Mouse (Mus musculus) kidney, embryonic 16.5 days (tissue): ENCODE measurements around the gene Aldh3a2. TPM values are rescaled to one million over a fixed set of nuclear protein-coding genes. Genes with fewer than 3 reads are reported as not detected.
"Not testable (repeated sequence)": the region's sequence is repeated elsewhere in the genome, so short reads cannot be mapped to it uniquely, and the experiment has no call there.

Experiments used
- ATAC-seq: fragments of 200-750 bp; cut with Nextera tagmentation; 2 replicates; pipeline ENCODE4 v1.8.0; 2017; ENCODE audit warnings: moderate TSS enrichment; ENCODE audit not compliant: low FRiP score, low TSS enrichment
- H3K27ac ChIP-seq: fragments of 300-500 bp; sonication (generic); 2 replicates; pipeline ENCODE4 v1.5.1; 2014; ENCODE audit warnings: low read length
- H3K27me3 ChIP-seq: fragments of 300-500 bp; sonication (generic); 2 replicates; pipeline ENCODE4 v1.6.1; 2014; ENCODE audit warnings: low read length, control low read depth, mixed read lengths; ENCODE audit not compliant: insufficient read depth
- H3K36me3 ChIP-seq: fragments of 300-500 bp; sonication (generic); 2 replicates; pipeline ENCODE4 v1.6.1; 2014; ENCODE audit warnings: low read length, control low read depth, mixed read lengths; ENCODE audit not compliant: insufficient read depth
- H3K4me1 ChIP-seq: fragments of 300-500 bp; sonication (generic); 2 replicates; pipeline ENCODE4 v1.6.1; 2014; ENCODE audit warnings: low read length, control low read depth, mixed read lengths; ENCODE audit not compliant: insufficient read depth
- H3K4me2 ChIP-seq: fragments of 300-500 bp; sonication (generic); replicated peaks from 2 replicates; pipeline ENCODE4 v1.6.1; 2014; ENCODE audit warnings: low read depth, low read length
- H3K4me3 ChIP-seq: fragments of 300-500 bp; sonication (generic); 2 replicates; pipeline ENCODE4 v1.5.1; 2014; ENCODE audit warnings: mild to moderate bottlenecking, low read length
- H3K9ac ChIP-seq: fragments of 300-500 bp; sonication (generic); replicated peaks from 2 replicates; pipeline ENCODE4 v1.6.1; 2014; ENCODE audit warnings: low read length
- H3K9me3 ChIP-seq: fragments of 300-500 bp; sonication (generic); 2 replicates; pipeline ENCODE4 v1.6.1; 2016; ENCODE audit warnings: low read length, control low read depth
- whole genome bisulfite sequencing: fragments of 180-500 bp; shearing (Covaris S2); extraction: QIAGEN DNeasy Blood & Tissue Kit; methylation state at CpG from one replicate; pipeline ENCODE4 v1.1.7; 2014; 5-methylcytosine and 5-hydroxymethylcytosine counted together
- polyA plus RNA-seq: library from polyadenylated mRNA; unstranded; fragments of >200 nt; fragmentation: Nextera tagmentation; extraction: Ambion mirVana; gene quantifications from 2 replicates; pipeline ENCODE4 v1.2.1, GENCODE M21; 2015

The Aldh3a2 gene
- polyA plus RNA-seq, 1 experiment from 2014 or later: 42.1 TPM

- not testable (repeated sequence) for H3K9ac ChIP-seq, H3K4me3 ChIP-seq, H3K27ac ChIP-seq, H3K4me2 ChIP-seq, H3K36me3 ChIP-seq, H3K4me1 ChIP-seq, H3K9me3 ChIP-seq, ATAC-seq, H3K27me3 ChIP-seq
- 82% methylated on average over 6 of the region's 10 CpGs for WGBS
Measured at GRCm38 (mm10) chr11:61192123-61192522, 75.1 kb downstream of the Aldh3a2 start.

GRCm38 (mm10) chr11:61190776-61191175 lies 76.5 kb downstream of the Aldh3a2 start:
- Histone ChIP-seq H3K9me3 (no peaks in the 10 kb centered on the region), H3K36me3 (no peaks in the 10 kb centered on the region), H3K4me2 (no peak overlapping the region), H3K4me1 (no peaks in the 10 kb centered on the region), H3K27ac (no peak overlapping the region), H3K4me3 (no peak overlapping the region), H3K27me3 (no peaks in the 10 kb centered on the region), H3K9ac (no peak overlapping the region)
- no peak for ATAC-seq
- WGBS: 74% methylated on average over 2 of the region's 2 CpGs

GRCm38 (mm10) chr11:61183820-61184219 lies 83.4 kb downstream of the Aldh3a2 start:
- no peak overlapping the region for H3K27ac ChIP-seq
- WGBS: 82% methylated on average over 1 of the region's 1 CpGs
- H3K9ac ChIP-seq: no peak overlapping the region
- H3K9me3 ChIP-seq: no peaks in the 10 kb centered on the region
- H3K4me2 ChIP-seq: no peak overlapping the region
- no peaks in the 10 kb centered on the region for H3K27me3 ChIP-seq
- ATAC-seq: no peak
- no peaks in the 10 kb centered on the region for H3K4me1 ChIP-seq
- H3K36me3 ChIP-seq: no peaks in the 10 kb centered on the region
- H3K4me3 ChIP-seq: no peak overlapping the region

- Histone ChIP-seq H3K27me3 (no peaks in the 10 kb centered on the region), H3K9ac (no peak overlapping the region), H3K9me3 (no peaks in the 10 kb centered on the region), H3K4me2 (no peak overlapping the region), H3K36me3 (no peaks in the 10 kb centered on the region), H3K27ac (no peak overlapping the region), H3K4me1 (no peaks in the 10 kb centered on the region), H3K4me3 (no peak overlapping the region)
- ATAC-seq: no peak
Measured at GRCm38 (mm10) chr11:61181624-61182023, 85.6 kb downstream of the Aldh3a2 start.

GRCm38 (mm10) chr11:61180361-61180760 lies 86.9 kb downstream of the Aldh3a2 start:
- Histone ChIP-seq H3K27ac (no peak overlapping the region), H3K4me2 (no peak overlapping the region), H3K27me3 (no peaks in the 10 kb centered on the region), H3K4me1 (no peaks in the 10 kb centered on the region), H3K36me3 (no peaks in the 10 kb centered on the region), H3K9ac (no peak overlapping the region), H3K4me3 (no peak overlapping the region), H3K9me3 (no peaks in the 10 kb centered on the region)
- no peak for ATAC-seq
- 92% methylated on average over 3 of the region's 3 CpGs for WGBS

GRCm38 (mm10) chr11:61176321-61176720 lies 90.9 kb downstream of the Aldh3a2 start:
- Histone ChIP-seq H3K27ac (no peak overlapping the region), H3K27me3 (no peaks in the 10 kb centered on the region), H3K4me1 (peaks cover 15% of the 10 kb centered on the region; the same call in 1 of the 2 replicates), H3K9ac (no peak overlapping the region), H3K9me3 (no peaks in the 10 kb centered on the region), H3K36me3 (no peaks in the 10 kb centered on the region), H3K4me2 (no peak overlapping the region), H3K4me3 (no peak overlapping the region)
- ATAC-seq: no peak
- 83% methylated on average over 1 of the region's 1 CpGs for WGBS

GRCm38 (mm10) chr11:61175778-61176177 lies 91.5 kb downstream of the Aldh3a2 start:
- no peak for ATAC-seq
- Histone ChIP-seq H3K27ac (no peak overlapping the region), H3K4me2 (peak overlapping the region; percentile 58; the same call in 1 of the 2 replicates), H3K9ac (no peak overlapping the region), H3K36me3 (no peaks in the 10 kb centered on the region), H3K4me1 (peaks cover 20% of the 10 kb centered on the region; the same call in 1 of the 2 replicates), H3K4me3 (no peak overlapping the region), H3K9me3 (no peaks in the 10 kb centered on the region), H3K27me3 (no peaks in the 10 kb centered on the region)
- WGBS: 75% methylated on average over 5 of the region's 5 CpGs

- H3K9me3 ChIP-seq: no peaks in the 10 kb centered on the region
- H3K4me1 ChIP-seq: peaks cover 20% of the 10 kb centered on the region; the same call in 1 of the 2 replicates
- peak within 1 kb of the TSS; percentile 100 for H3K9ac ChIP-seq
- no peaks in the 10 kb centered on the region for H3K36me3 ChIP-seq
- WGBS: under 1% methylated on average over 69 of the region's 69 CpGs
- ATAC-seq: peak; percentile 99
- no peaks in the 10 kb centered on the region for H3K27me3 ChIP-seq
- peak within 1 kb of the TSS; percentile 98 for H3K27ac ChIP-seq
- H3K4me2 ChIP-seq: peak within 1 kb of the TSS; percentile 64
- H3K4me3 ChIP-seq: peak within 1 kb of the TSS; percentile 100
Measured at GRCm38 (mm10) chr11:61174821-61175658, 92.2 kb downstream of the Aldh3a2 start, which contains the start of gene Usp22. Gene Usp22, minus strand, starts transcription at chr11:61175055.

- ATAC-seq: peak; percentile 50
- Histone ChIP-seq H3K27ac (peak overlapping the region; percentile 98), H3K36me3 (no peaks in the 10 kb centered on the region), H3K4me3 (peak overlapping the region; percentile 100), H3K9ac (peak overlapping the region; percentile 100), H3K9me3 (no peaks in the 10 kb centered on the region), H3K4me1 (peaks cover 20% of the 10 kb centered on the region; the same call in 1 of the 2 replicates), H3K27me3 (no peaks in the 10 kb centered on the region), H3K4me2 (peak overlapping the region; percentile 64)
- WGBS: 0% methylated on average over 27 of the region's 28 CpGs
Measured at GRCm38 (mm10) chr11:61174291-61174820, 92.9 kb downstream of the Aldh3a2 start.

GRCm38 (mm10) chr11:61173477-61173876 lies 93.8 kb downstream of the Aldh3a2 start:
- not testable (repeated sequence) for ATAC-seq, H3K27me3 ChIP-seq, H3K27ac ChIP-seq, H3K9me3 ChIP-seq, H3K36me3 ChIP-seq
- peak overlapping the region; percentile 38 for H3K9ac ChIP-seq
- peak overlapping the region; percentile 100 for H3K4me3 ChIP-seq
- peak overlapping the region; percentile 64 for H3K4me2 ChIP-seq
- peaks cover 20% of the 10 kb centered on the region; the same call in 1 of the 2 replicates for H3K4me1 ChIP-seq
- WGBS: 36% methylated on average over 15 of the region's 15 CpGs
